Mouse (Mus musculus) liver, embryonic 14.5 days (tissue): ENCODE measurements around the gene Vwde.

ENCODE experiments used
- CTCF ChIP-seq: IDR thresholded peaks from 2 replicates; pipeline ENCODE4 v1.5.1; 2016; ENCODE audit warnings: antibody characterized with exemption, low read depth, control low read depth
- EP300 ChIP-seq: IDR thresholded peaks from 2 replicates; pipeline ENCODE4 v1.6.1; 2016; ENCODE audit warnings: antibody characterized with exemption, low read depth

- TF ChIP-seq CTCF (no peak), EP300 (no peak)
Observed at GRCm38 (mm10) chr6:13166240-13166937, 58.4 kb downstream of the Vwde start.
